Mouse (Mus musculus) thymus, postnatal 0 days (tissue): ENCODE data around the gene Kcnq1. TPM values are rescaled to one million over a fixed set of nuclear protein-coding genes. Genes with fewer than 3 reads are reported as not detected.

Experiments
- DNase-seq: peaks from one replicate; pipeline ENCODE4 v3.0.0-alpha.2; 2015; ENCODE audit warnings: low spot score
- polyA plus RNA-seq: library from polyadenylated mRNA; unstranded; fragments of >200 nt; fragmentation: Nextera tagmentation; extraction: Ambion mirVana; gene quantifications from 2 replicates; pipeline ENCODE4 v1.2.1, GENCODE M21; 2015

The Kcnq1 gene
- polyA plus RNA-seq, 1 experiment from 2014 or later = 0.29 TPM

- DNase-seq = no peak
Measured at GRCm38 (mm10) chr7:143087070-143087579, 19.0 kb upstream of the Kcnq1 start.

- DNase-seq = no peak
Measured at GRCm38 (mm10) chr7:143093847-143094246, 12.3 kb upstream of the Kcnq1 start.

GRCm38 (mm10) chr7:143094592-143095553, 11.3 kb upstream of the Kcnq1 start, which contains the start of gene Trpm5:
Gene Trpm5 (minus strand): TSS chr7:143094642.
- peak; percentile 60 for DNase-seq

- no peak for DNase-seq
Measured at GRCm38 (mm10) chr7:143095554-143095907, 10.6 kb upstream of the Kcnq1 start.

- no peak for DNase-seq
Measured at GRCm38 (mm10) chr7:143100759-143101158, 5.4 kb upstream of the Kcnq1 start.

GRCm38 (mm10) chr7:143105258-143105897, 784 bp upstream of the Kcnq1 start:
- DNase-seq = no peak

- DNase-seq = peak; percentile 51
Measured at GRCm38 (mm10) chr7:143106672-143107465, 707 bp downstream of the Kcnq1 start.

- DNase-seq = no peak
Measured at GRCm38 (mm10) chr7:143108200-143108599, 2.0 kb downstream of the Kcnq1 start.

GRCm38 (mm10) chr7:143108996-143109660, 3.0 kb downstream of the Kcnq1 start:
- no peak for DNase-seq

- no peak for DNase-seq
Measured at GRCm38 (mm10) chr7:143109696-143110095, 3.5 kb downstream of the Kcnq1 start.

GRCm38 (mm10) chr7:143110803-143111202, 4.6 kb downstream of the Kcnq1 start:
- no peak for DNase-seq

GRCm38 (mm10) chr7:143111719-143112118, 5.6 kb downstream of the Kcnq1 start:
- DNase-seq = no peak

- DNase-seq = no peak
Measured at GRCm38 (mm10) chr7:143112395-143112794, 6.2 kb downstream of the Kcnq1 start.

GRCm38 (mm10) chr7:143114773-143115172, 8.6 kb downstream of the Kcnq1 start:
- DNase-seq = no peak

GRCm38 (mm10) chr7:143116521-143116920, 10.4 kb downstream of the Kcnq1 start:
- DNase-seq = no peak

- DNase-seq = no peak
Measured at GRCm38 (mm10) chr7:143119407-143119806, 13.2 kb downstream of the Kcnq1 start.

- DNase-seq = peak; percentile 39
Measured at GRCm38 (mm10) chr7:143119826-143120225, 13.7 kb downstream of the Kcnq1 start.

- DNase-seq = no peak
Measured at GRCm38 (mm10) chr7:143122191-143122590, 16.0 kb downstream of the Kcnq1 start.

GRCm38 (mm10) chr7:143123876-143124669, 17.9 kb downstream of the Kcnq1 start:
- no peak for DNase-seq

- DNase-seq = no peak
Measured at GRCm38 (mm10) chr7:143124902-143125301, 18.7 kb downstream of the Kcnq1 start.
